Mouse (Mus musculus): ENCODE measurements around the gene Olfr670.
"Not testable (repeated sequence)": the region's sequence is repeated elsewhere in the genome, so short reads cannot be mapped to it uniquely, and the experiment has no call there.

Gene Olfr670

DNA sequence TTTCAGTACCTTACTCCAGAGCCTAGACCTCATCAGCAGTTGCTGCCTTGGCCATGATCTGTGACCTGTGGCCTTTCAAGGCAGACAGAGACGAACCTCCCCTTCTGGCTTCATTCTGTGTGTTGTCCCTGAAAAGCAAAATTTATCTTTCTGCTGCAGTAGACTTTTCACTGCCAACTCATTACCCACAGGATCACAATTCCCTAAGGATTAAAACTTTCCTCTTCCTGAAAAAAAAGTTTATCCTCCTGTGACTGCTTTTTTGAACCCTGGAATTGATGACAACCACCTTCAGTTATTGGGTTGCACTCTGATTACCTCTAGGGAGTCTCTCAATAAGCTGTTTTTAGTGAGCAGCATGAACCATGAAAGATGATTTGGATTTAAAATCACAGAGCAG is at the start of gene Olfr670:
Gene Olfr670 (minus strand): TSS at position 101 of the 400 bp plus-strand sequence.
- no peak for DNase-seq (ENCODE audit: low read depth, low spot score)

DNA sequence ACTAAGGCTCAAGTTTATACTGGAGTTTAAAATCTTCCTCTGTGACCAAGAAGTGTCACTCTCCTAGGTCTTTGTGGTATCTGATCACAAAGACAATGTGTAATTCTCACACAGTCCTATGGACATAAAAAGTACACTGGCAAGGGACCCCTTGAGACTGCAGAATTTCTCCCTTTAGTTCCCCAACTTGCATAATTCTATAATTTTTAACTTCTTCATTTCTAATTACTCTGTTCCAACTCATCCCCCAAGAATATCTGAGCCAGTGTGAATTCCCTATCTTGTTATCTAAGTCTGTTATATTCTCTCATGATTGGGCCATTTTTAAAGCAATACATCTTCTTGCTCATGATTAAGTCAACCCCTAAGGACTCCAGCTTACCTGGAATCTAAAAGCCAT is 39.5 kb upstream of the Olfr670 start, which contains the start of gene Olfr672:
Gene Olfr672 (minus strand): TSS at position 101 of the 400 bp plus-strand sequence.
- no peak for DNase-seq (ENCODE audit: low read depth, low spot score)

DNA sequence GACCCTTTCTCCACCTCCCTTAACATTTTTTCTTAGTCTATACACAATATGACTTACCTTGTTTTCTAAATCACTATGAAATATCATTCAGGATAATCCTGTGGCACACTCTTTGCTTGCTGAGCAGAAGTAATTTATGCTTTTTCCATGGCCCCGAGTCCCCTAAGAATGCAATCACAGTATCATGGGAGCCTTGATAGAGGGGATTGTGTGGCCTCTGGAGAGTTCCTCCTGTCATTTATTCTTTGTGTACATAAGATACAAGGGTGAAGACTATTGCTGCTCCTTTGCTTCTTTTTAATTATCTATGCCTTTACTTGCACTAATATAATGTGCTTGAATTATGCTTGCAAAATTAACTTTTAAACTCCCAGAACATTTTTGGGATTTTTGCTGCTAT is 16.6 kb upstream of the Olfr670 start, which contains the start of gene Olfr671:
Gene Olfr671 (minus strand): TSS at position 101 of the 400 bp plus-strand sequence.
- no peak for DNase-seq (ENCODE audit: low read depth, low spot score)

DNA sequence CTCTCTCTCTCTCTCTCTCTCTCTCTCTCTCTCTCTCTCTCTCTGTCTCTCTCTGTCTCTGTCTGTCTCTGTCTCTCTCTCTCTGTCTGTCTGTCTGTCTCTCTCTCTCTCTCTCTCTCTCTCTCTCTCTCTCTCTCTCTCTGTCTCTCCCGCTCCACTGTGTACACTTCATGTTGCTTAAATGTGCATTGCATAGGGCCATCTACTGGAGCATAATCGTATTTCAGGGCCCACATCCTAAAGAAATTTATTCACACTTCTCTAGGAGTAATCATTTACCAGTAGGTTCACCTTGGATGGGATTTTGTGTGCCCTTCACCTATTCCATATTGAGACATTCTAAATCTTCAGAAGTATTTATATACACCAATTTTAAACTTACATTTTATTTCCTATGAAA is 10.1 kb upstream of the Olfr670 start:
- DNase-seq (ENCODE audit: low read depth, low spot score): peak; percentile 4

DNA sequence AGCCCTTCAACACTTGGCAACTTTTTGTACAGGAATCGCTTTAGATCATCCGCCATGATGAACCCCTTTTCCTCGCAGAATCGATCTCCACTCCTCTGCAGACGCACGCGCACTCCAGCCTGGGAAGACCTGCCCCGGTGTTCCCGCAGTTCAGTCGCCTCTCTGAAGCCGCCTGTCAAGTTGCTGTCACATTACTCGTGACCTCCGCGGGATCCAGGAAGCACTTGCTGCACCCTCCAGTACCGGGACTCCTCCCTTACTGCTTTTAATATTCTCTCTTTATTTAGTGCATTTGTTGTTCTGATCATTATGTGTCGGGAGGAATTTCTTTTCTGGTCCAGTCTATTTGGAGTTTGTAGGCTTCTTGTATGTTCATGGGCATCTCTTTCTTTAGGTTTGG is 12.2 kb downstream of the Olfr670 start:
- not testable (repeated sequence) for DNase-seq (ENCODE audit: low read depth, low spot score)

DNA sequence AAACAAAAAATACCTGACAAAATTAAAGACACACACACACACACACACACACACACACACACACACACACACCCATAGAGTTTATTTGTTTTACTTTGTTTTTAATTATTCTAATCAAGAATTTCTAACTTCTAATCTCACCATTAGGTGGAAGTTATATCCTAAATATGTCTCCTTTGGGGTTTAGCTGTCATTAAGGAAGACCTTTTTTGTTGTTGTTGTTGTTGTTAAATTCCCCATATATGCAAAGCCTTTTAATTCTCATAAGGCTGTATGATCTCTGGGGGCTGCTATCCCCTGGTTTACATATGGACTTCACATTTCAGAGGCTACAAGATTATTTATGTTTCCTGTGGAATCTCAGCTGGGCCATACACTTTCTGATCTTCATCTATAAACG is 28.5 kb downstream of the Olfr670 start, which contains the start of gene Olfr669:
Gene Olfr669 (plus strand): TSS at position 301 of the 400 bp plus-strand sequence.
- DNase-seq (ENCODE audit: low read depth, low spot score): no peak

DNA sequence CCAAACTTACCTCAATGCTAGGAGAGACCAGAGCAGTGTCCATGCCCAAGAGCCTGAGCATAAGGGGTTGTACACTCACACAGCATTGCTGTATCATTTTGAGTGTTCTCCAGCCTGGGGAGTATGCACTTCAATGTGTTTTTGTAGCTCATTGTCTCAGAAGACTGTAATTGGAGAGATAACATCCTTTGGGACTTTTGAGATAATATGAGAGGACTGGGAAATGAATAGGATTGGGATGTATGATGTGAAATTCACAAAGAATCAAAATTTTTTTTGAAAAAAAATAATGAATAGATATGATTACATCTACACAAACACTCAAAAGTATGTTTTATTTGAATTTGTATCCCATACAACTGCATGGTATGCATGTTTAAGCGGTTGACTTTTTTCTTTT is 34.5 kb downstream of the Olfr670 start, which contains the start of gene Olfr668:
Gene Olfr668 (minus strand): TSS at position 101 of the 400 bp plus-strand sequence.
- no peak for DNase-seq (ENCODE audit: low read depth, low spot score)

DNA sequence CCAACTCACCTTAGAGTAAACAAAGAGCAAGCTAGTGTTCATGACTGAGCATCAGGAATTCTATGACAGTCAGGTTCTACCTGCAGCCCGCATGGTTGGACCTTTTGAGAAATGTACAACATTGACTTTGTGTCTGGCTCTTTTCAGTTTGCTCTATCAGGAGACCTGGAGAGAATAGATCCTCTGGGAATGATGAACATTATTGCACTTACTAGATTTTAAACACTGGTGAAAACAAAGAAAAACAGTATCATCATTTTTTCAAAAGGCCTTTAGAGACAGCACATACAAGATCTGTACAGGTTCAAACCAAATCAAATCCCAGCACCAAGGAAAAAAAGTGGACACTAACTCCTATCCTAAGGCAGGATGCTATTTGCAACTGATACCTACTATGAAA is 41.0 kb downstream of the Olfr670 start, which contains the start of gene Olfr667:
Gene Olfr667 (minus strand): TSS at position 101 of the 400 bp plus-strand sequence.
- DNase-seq (ENCODE audit: low read depth, low spot score): no peak

Data from brain, adult 2 months (tissue).